Mouse (Mus musculus): ENCODE results near the gene Lztfl1.
"Not testable (repeated sequence)": the region's sequence is repeated elsewhere in the genome, so short reads cannot be mapped to it uniquely, and the experiment has no call there.

Gene Lztfl1

DNA sequence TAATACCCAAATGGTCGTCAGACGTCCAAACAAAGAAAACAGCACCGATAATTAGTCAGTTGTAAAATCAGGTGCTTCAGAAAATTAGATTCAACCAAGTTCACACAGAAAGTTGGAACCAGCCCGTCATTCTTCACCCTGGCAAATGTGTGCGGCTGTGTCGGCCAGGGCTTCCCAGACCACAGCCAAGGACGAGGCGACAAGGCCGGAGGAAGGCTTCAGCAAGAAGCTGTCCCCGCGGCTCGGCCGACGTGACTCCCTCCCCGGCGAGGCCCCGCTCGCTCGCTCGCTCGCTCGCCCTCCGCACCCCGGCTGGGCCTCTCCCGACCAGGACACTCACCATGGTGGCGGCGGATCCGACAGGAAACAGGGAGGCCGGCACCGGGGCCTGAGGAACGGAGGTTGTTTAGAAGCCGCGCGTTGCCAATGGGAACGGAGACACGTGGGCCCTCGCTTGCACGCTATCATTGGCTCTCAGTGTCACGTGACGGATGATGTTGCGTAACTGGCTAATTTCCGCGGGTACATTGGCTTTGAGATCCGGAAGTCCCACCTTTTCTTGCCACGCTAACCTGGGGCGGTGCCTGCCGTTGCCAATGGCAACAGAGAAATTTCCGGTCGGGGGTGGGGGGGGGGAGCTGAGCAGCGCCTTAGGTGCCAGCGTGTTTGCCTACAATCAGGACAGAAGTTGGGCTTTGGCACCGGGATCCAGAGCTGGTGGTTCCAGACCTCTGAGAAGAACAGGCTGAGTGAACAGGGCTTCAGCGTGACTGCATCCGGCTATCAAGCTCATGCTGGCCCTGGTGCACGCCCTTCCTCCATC, at the start of gene Lztfl1:
Lztfl1 (minus strand) TSS at position 512 of the 823 bp plus-strand sequence.
- DNase-seq, result peak; percentile 98

DNA sequence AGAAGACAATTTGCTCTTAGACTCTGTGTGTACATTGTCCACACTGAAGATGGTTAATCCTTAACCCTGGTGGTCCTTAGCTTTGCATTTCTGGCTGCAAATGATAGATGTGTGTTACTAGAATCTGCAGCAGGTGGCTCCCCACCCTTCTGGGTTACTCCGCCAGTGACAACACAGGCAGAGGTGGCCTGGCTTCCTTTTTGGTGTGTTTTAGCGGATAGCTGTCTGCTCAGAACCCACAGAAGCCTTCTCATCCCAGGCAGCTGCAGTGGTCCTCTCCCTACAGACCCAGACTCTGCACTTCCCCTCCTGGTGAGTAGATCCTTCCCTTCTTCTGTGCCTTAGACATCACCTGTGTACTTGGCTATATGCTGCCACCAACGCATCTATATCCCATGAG, 49.5 kb upstream of the Lztfl1 start:
- no peak for DNase-seq

DNA sequence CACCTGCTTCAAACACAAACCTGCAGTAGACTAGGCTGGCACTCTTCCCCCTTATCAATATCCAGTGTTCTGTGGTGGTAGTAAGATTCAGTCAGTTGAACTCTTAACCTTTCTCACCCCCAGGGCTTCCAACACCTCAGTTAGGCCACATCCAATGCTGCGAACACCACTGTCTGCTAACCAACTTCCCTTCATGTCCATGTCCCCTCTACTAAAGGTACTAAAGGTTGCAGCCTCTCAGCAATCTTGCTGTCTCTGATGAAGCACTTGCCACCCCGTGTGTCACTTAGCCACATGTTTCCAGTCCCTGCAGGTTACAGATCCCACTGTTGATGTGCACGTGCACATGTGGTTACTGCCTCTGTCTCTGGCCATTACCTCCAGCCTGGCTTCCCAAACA, 46.3 kb upstream of the Lztfl1 start:
- DNase-seq, result no peak

DNA sequence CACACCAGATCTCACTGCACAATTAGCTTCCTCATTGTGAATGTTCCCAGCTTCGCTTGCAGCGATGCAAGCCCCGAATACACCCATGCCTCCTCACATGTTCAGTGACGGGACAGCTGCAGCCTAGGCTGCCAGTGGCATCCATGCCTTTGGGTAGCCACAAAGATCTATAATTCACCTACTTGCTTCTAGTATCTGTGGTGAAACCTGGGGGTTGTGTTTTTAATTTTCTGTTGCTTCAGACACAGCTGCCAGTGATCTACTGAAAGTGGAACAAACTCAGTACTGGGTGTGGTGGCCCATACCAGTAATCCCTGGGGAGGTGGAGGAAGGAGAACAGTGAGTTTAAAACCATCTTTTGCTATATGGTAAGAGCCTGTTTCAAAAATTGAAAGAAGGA, 45.4 kb upstream of the Lztfl1 start:
- no peak for DNase-seq

DNA sequence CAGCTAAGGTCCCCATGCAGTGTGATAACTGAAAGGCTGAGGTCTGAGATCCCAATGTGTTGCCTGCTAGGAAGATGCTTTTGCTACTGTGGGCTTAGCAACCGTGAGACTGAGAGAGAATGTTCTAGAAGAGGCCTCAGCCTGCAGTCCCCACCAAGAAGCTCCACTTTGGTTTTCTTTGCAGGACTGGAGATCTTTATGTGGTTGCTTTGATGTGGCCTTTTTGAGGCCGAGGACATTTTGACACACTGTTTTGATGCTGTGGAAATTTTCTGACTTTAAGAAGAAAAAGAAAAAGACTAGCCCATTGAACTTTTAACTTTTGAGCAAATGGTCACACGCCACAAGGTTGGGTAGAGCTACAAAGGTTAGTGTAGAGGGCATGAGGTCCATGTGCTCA, 43.3 kb upstream of the Lztfl1 start:
- no peak for DNase-seq

DNA sequence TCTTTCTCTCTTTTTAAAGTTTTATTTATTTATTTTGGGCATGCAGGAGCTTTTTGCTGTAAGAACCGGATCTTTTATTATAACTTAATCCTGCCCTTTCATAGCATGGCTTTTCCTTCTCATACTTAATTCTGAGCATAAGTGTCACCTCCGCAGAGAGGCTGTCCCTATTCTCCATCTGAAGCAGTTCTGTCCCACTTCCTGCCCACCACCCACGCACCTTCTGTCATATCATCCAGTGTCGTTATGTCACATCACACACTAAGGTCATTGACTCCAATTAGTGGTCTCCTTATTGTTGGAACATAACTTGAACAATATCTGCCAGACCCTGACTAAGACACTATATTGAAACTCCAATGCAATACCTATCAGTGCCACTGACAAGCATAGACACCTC, 41.1 kb upstream of the Lztfl1 start:
- DNase-seq, result no peak

DNA sequence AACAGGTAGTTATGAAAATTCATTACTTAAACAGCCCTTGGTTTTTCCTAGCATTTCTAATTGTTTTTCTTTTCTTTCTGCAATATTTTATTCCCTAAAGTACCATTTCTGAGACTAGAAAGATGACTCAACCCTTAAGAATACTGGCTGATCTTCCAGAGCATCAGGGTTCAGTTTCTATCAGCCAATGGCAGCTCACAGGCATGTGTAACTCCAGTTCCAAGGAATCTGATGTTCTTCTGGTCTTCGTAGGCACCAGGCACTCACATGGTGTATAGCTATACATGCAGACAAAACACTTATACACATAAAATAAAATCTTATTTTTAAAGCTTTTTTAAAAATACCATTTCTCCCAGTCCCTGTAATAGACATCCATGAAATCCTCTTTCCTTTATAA, 40.7 kb upstream of the Lztfl1 start:
- DNase-seq, result no peak

DNA sequence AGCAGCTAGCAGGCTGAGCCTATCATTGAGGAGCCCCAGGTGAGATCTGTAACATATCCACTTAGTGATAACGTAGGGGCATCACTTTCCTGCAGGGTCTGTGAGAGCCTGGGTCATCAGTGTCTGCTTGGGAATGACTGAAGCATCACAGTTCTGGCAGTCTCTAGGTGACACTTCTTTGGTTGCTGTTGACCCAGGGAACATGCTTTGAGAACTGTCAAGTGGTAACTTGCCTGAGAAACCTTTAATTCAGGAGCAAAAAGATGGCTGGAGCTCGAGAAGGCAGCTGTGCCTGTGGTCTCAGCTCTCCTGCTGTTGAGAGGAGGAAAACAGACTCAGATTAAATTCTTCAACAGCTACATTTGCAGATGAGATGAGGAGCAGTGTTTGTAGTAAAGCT, 39.8 kb upstream of the Lztfl1 start:
- DNase-seq, result no peak

DNA sequence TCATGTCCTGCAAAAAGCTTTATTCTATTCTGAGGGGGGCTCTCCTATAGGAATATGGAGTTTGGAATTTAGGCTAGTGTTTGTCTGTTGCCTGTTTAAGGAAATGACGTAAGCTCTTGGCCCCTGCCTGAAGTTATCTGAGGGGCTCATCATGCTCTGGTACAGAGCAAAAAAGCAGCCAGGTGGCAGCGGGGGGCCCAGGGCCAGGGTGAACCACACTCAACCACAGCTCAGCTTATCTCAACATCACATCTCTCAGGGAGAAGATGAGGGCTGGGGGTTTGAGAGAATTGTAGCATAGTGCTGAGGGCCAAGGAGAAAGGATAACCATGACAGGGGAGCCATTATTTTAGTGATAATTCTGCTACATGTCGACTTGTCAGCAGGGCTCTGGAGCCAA, 39.3 kb upstream of the Lztfl1 start:
- DNase-seq, result no peak

DNA sequence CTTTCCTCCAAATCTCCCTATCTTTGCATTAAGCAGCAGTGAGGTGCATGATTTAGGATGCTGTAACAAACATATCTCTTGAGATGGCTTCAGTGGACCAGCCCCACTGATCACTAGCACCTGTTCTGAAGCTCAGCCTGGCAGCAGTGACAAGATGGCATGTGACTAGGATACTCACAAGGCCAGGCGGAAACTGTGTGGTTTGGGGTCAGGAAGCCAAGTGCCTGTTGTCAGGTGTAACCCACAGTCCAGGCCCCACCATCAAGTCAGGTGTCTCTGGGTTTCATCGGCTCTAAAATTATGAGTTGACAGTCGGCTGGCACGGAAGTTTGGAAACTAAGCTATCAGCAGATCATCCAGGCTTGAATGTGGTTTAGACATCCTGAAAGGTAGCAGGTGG, 36.8 kb upstream of the Lztfl1 start:
- no peak for DNase-seq

DNA sequence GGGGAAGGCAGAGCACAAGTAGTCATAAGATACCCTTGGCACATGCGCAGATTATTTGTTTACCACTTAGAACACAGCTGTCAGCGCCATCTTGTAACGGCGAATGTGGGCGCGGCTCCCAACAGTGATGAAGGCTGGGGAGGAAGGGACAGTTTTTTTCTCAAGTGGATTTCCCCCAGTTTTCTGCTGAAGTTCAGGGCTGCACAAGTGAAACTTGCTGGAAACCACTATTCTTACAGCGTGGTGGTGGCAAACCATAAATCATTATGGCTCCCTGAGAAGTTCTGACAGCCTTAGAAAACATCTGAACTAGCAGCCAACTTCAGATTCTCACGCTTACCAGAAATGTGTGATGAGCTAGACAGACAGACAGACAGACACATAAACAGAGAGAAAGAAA, 32.2 kb upstream of the Lztfl1 start:
- not testable (repeated sequence) for DNase-seq

DNA sequence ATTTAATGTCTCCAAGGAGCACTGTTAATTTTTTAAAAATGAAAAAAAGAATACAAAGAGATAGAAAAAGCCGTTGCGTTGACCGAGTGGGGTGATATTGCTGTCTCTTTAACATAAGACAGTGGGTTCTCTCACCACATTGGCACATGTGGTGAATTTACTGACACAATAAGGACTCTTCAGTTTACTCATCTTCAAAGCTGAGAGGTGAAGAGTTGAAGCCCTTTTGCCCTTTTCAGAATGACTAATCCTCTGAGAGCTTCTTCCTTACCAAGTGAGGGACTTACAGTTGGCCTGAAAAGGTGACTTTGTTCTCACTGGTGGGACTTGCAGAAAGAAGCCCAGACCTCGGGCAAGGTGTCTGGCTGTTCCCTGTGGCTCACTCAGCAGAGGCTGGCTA, 23.3 kb upstream of the Lztfl1 start:
- no peak for DNase-seq

DNA sequence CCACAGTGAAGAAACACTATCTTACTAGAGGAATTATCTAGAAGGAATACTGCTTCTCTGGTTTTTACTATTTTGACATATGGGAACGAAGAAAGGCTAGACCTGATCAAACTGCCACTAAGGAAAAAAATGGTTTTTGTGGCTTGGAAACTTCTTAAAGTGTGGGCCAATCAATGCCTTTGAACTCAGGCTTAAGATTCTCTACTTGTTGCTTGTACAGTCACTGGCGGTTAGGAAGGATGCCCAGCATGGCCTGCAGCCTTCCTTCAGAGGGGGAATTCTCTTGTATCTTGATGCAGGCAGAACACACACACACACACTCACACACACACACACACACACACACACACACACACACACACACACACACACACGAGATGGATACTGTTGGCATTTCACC, 16.6 kb upstream of the Lztfl1 start:
- DNase-seq, result no peak

DNA sequence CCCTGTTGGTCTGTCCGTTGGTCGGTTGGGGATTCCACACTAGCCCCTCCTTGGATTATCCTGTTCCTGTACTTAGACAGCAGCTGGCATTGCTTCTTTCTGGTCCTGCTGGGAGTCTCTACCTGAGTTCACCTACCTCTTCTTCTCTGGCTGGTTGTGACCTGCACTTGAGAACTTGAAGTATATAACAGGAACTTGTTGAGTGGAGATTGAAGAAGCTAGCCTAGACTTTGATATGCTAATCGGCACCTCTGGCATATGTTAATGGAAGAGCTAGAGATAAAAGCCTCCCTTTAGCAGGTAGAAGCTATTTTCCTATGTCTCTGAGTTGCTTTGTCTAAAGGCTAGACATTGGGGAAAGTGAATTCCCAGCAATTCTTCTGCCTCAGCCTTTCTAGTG, 13.8 kb upstream of the Lztfl1 start:
- no peak for DNase-seq

DNA sequence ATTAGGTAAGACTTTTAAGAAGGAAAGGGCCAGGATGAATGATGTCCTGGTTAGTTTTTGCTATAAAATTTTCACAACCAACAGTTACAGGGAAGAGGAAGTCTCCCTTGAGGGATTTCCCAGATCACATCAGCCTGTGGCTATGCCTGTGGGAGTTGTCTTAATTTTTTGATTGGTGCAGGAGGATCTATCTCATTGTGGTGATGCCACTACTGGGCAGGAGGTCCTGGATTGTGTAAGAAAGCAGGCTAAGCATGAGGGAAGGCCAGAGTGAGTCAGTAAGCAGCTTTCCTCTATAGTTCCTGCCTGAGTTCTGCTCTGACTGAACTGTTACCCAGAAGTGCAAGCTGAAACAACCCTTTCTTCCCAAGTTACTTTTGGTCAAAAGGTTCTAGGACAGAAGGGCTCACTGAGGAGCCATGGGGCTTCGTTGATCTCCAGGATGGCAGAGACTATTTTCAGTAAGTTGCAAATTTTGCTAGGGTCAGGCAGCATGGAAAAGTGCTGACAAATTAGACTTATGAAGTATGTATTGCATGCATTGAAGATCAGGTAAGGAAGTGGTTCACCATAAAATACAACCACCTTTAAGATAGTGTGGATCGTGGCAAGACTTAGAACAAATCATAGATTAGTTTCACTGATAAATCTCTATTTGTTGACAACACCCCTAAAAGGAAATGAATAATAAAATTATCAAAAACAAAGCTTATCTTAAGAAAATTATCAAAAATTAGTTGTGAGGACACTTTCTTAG, 5.4 kb upstream of the Lztfl1 start:
- no peak for DNase-seq

DNA sequence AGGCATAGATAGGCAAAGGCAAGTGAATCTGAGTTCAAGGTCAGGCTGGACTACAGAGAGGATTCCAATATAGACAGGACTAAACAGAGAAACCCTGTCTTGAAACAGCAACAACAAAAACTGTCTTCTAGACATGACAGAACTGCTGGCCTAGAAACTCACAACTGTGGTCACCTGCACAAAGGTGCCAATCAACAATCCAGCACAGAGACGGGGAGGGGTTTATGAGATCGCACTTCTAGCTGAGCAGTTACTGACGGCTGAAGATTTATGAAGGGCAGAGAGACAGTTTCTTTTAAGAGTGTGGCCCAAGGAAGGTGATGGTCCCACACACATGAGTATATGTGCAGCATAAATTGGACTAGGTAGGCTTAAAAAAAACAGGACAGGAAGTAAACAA, 1.2 kb downstream of the Lztfl1 start:
- DNase-seq, result no peak

DNA sequence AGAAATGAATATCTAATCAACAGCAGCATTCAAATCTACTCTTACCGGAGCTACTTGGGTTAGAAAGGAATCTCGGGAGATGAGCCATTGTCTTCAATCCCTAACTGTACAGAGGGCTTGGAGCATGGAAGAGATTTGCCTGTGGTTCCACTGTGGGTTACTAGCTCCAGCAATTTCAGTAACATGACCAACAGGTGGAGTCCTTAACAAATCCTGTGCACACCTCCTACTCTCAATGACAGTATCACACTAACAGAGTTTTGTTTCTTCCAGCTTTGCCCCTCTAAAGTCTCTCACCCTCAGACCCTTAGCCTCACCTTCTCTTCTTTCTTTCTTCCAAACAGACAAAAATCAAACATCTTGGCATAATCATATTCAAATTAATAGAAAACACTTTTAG, 4.4 kb downstream of the Lztfl1 start:
- no peak for DNase-seq

DNA sequence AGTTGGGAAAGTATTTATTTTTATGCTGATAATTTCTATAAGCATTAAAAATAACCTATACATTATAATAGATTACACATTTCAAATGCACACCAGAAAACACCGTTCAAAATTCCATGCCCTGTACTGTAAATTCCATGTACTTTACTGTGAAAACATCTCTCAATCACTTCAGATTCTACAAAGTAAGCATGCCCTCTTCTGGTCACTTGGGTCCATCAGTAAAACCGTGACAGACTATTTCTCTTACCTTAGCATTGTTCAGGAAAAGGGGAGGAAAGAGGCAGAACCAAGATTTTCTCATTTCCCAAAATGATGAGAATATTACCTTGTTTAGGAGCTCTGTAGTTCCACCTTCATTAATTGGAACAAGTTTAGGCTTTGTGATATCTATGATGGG, 8.3 kb downstream of the Lztfl1 start:
- DNase-seq, result no peak

DNA sequence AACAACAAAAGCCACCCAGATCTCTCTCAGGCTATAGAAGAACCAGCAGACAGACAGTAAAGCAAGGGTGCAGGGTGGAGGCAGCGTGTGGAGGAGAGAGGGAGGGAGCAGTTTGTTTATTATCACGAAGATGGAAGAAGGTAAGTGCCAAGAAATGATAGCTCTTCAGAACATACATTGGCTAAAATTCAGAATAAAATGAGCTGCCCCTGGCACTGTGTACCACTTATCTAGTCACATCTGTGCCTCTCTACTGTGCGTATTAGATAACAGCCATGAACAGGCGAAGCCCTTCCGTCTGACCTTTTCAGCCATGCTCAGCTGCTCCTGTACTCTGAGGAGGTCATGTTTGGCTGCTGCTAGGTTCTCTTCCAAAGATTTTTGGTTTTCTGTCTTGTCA, 15.7 kb downstream of the Lztfl1 start:
- no peak for DNase-seq

DNA sequence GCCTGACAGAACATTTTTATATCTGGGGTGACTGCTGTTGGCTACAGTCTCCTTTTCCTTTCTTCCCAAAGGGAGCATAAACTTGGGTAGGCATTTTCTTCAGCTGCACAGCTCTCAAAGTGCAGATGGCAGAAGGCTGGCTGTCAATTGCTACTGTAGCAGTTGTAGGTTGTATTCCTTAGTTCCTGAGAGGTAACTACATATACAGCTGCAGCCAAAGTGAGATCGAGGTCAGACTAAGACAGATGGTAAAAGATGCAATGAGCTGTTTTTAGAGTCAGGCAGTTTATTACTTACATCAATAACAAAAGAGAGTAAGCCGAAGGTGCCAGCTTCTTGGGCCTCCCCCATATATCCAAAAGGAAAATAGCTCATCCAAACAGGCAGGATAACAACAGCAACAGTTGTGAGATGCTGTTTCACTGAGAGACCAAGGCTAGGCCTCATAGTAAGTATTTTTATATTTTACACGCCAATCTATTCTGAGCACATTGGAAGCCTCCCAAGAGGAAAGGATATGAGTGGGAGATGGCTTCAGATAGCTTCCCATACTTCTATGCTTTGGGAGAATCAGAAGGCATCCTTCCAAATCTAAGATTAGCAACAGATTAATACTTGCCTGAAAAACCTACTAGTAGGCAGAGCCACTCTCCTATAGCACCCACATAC, 21.7 kb downstream of the Lztfl1 start:
- DNase-seq, result no peak

DNA sequence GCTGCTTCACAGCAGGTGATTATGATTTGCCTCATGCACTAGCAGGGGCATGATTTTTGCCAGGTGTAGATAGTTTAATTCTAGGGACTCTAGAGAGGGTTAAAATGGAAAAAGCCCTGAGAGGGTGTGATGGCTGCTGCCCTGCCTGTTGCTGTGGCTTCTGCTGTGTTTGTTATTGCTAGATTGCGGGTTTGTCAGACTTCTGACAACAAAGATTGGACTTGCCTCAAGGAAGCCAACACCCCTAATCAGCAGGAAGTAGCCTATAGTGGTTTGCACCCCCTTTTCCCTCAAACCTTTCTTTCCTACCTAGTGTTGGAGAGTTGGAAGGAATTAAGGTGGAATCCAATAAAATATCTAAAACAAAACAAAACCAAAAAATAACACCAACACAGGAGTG, 29.3 kb downstream of the Lztfl1 start:
- DNase-seq, result no peak

DNA sequence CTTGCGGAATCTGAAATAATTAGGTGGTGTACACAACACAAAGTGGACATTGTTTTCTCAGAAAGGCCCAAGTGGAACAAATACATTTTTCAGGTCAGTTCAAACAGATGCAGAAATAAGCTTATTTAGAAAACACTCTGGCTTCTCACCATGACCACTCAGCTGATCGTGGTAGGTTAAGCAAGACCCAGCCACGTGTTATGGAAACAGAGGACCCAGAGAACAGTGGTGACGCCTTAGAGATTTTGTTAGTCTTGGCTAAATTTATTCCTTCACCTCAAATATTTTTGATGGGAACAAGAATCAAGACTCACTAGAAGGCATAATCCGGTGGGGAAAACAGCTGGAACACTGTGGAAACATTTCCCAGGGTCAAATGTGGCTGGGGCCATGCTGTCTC, 31.3 kb downstream of the Lztfl1 start:
- peak; percentile 4 for DNase-seq

DNA sequence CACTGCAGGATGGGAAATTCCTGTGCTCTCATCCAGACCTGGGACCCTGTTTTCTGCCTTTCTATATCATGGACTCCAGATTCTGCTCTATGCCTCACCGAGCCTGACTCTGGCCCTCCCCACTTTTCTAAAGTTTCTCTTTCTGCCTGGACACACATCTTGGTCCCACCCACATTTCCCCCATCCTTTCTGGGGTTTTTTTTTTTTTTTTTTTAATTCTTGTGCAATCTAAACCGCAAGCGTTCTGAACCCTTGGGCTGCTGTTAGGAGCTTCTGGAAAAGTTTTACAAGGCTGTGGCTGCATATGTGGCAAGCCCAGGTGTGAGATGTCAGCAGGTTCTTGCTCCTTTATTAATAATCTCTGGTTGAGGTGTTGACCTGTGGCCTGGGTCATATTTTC, 33.8 kb downstream of the Lztfl1 start:
- no peak for DNase-seq

DNA sequence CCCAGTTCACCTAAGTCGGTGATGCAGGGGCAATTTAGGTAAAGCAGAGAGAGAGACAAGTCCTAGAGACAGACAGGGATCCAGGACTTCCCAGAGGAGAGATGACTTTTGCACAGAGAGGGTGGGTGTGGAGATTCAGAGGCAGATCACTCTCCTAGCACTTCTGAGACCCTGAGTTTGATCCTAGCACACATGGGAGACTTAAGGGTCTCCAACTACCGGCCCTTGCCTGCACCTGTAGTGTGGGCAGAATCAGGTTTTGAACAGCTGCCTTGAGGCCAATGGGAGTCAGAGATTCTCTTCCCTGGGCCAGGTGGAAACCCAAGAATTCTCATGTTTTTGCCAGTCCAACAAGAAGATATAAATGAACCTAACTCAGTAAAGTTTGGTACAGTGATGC, 38.3 kb downstream of the Lztfl1 start:
- no peak for DNase-seq

Measured in cerebellum, adult 9-10 months (tissue).